Mouse (Mus musculus) G1E (cell line): ENCODE measurements at regions not wholly inside any gene's neighbourhood (a gene's known extent, or its start where the extent isn't known, plus 50 kb on each side); places are given as distances from the start of the nearest gene placed in this dataset.

Experiments used
- CTCF ChIP-seq: IDR thresholded peaks from 2 replicates; pipeline ENCODE4 v1.5.1; 2012; ENCODE audit warnings: low read depth, low read length, inconsistent platforms, mixed read lengths
- POLR2AphosphoS5 ChIP-seq: IDR thresholded peaks from 2 replicates; pipeline ENCODE4 v1.6.1; 2012; ENCODE audit warnings: low read depth, low read length, inconsistent platforms; ENCODE audit not compliant: insufficient replicate concordance
- TAL1 ChIP-seq: conservative IDR thresholded peaks from 2 replicates; pipeline ENCODE4 v1.6.1; 2012; ENCODE audit warnings: low read depth, low read length, inconsistent platforms, mixed read lengths

GRCm38 (mm10) chr3:21610231-21610630, 466.2 kb upstream of the Tbl1xr1 start:
- TF ChIP-seq CTCF (no peak), TAL1 (no peak), POLR2AphosphoS5 (no peak)
